Mouse (Mus musculus): ENCODE results near the gene Myh9.
A peak's percentile ranks its signal among the peaks of the same experiment; 100 is the strongest.
"Not testable (repeated sequence)": the region's sequence is repeated elsewhere in the genome, so short reads cannot be mapped to it uniquely, and the experiment has no call there.

Gene Myh9

DNA sequence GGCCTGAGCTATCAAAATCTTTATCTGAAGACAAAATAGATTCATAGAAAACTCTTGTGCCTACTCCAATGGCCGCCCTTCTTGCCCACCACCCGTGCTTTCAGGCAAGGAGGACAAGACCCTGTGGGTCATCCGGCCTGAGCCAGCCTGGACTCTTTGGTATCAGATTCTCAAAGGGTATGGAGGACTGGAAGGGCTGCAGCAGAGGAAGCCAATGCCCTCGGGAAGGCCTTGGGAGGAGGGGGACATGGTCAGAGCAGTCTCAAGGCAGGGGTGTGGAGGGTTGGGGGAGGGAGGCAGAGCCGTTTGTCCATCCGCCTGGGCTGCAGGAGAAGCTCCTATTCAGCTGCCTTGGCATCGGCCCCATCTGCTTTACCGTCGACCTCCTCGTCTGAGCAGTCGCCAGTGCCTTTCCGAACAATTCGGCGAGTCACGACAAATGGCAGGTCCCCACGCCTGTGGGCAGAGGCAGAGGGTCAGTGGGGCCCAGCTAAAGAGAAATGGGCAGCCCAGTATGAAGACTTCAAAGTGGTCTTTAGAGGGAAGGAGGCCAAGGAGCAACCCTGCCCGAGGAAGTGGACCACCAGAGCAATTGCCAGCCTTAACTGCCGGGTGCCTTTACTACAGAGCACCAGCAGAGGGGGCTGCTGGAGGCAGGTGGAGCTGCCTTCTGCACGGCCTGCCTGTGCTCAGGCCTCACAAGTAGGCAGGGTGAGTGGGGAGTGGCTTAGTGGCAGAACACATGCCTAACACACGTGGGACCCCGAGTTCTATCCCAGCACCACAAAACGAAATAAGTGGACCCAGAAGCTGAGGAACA, 80.2 kb downstream of the Myh9 start:
- peak; percentile 76 to 86 for DNase-seq (ENCODE audit: inconsistent age in 2 of 2, low spot score in 1 of 2)

DNA sequence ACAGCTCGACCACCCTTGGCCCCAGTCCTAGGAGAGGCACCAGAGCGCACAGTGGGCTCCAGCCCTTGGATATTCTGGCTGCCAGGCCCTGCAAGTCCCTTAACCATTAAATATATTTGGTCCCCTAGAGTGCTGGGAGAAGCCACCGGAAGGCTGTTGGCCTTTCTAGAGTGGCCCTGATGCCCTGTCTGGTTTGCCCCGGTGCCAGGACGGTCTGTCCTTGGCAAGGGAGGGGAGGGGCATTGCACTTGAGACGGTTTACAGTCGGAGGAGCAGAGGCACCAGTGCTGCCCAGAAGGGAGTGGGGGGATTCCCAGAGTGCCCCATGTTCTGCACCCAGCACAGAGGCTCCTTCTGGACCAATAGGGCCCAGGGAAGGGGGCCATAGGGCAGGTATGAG, 80.9 kb downstream of the Myh9 start:
- DNase-seq (ENCODE audit: inconsistent age in 2 of 2, low spot score in 1 of 2), result peak; percentile 81 to 92

- no peak for DNase-seq (ENCODE audit: inconsistent age in 2 of 2, low spot score in 1 of 2)
These were observed 81.9 kb downstream of the Myh9 start for GRCm38 (mm10) chr15:77760037-77760436.

DNA sequence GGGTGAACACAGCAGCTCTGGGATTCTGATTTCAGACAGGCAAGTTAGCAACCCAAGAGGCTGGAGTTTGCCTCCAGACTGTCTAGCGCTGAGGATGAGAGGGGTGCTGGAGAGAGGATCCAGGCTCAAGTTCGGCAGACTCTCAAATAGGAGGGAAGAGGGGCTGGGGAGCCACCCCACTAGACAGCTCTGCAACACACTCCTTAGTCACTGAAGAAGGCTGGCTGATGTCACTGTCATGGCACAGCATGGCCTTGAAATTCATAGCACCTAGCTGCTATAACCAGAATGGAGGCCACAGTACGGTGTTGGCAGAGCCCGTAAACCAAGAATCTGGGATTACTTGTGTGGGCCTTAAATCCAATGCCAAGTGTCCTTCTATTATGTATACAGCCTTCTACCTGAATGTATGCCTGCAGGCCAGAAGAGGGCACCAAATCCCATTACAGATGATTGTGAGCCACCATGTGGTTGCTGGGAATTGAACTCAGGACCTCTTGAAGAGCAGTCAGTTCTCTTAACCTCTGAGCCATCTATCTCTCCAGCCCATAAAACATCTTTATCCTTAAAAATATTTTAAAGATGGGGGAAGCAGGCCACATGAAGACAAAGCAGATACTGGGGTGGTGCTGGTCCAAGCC, 84.3 kb downstream of the Myh9 start:
- DNase-seq (ENCODE audit: inconsistent age in 2 of 2, low spot score in 1 of 2), result peak in 1 of 2 experiments; percentile 52

DNA sequence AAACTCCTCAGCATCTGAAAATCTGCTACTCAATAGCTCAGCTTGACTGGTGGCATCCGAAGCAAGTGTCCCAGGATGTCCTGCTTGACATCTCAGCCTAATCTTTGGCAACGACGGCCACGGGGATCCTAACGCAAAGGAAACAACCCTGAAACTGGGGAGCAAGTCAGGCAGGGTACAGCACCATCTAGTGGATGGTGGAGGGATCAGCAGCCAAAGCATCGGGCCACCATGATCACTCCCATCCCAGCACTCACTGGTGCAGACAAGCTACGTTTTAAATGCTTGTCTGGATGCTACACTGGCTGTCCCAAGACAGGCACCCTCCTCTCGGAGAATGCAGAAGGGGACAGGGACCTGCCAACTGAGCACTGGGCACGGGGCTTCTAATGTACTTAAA, 85.1 kb downstream of the Myh9 start, which contains the start of gene Apol8:
Gene Apol8 (minus strand): TSS at position 156 of the 400 bp plus-strand sequence.
- DNase-seq (ENCODE audit: inconsistent age in 2 of 2, low spot score in 1 of 2), result peak; percentile 70 to 87

- peak in 1 of 2 experiments; percentile 27 for DNase-seq (ENCODE audit: inconsistent age in 2 of 2, low spot score in 1 of 2)
These were observed 85.9 kb downstream of the Myh9 start for GRCm38 (mm10) chr15:77756081-77756480.

DNA sequence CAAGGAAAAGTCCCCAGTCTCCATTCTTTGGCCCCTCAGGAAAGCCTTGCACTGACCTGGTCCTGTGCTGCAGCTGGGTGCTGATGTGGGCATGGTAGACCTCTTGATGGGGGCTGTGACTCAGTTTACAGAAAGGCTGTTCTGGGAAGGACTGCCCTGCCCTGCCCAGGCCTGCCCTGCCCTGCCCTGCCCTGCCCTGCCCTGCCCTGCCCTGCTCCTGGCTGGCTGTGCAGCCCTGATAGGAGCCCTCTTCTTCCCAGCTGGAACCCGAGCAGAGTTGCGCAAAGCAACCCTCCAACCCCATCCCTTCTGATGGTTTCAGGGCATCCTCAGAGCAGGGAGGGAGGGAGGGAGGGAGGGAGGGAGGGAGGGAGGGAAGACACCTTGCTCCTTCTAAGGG, 86.8 kb downstream of the Myh9 start:
- DNase-seq (ENCODE audit: inconsistent age in 2 of 2, low spot score in 1 of 2), result no peak

DNA sequence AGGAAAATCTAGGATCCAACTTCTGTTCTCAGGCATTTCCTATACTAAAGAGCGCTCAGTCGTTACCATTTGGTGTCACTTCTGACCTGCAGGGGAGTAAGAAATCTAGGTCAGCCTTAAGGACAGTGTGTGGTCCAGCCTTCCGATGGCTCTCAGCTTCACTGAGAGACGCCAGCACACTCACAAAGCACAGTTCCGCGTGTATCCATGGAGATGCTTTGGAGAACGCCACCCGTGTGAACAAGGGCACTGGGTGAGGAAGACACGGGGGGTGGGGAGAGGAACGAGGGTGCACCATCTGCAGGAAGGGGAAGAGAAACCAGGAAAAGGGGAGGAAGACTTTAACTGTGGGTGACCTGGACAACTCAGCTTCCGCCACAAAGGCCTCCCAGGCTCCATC, 89.5 kb downstream of the Myh9 start:
- no peak for DNase-seq (ENCODE audit: inconsistent age in 2 of 2, low spot score in 1 of 2)

DNA sequence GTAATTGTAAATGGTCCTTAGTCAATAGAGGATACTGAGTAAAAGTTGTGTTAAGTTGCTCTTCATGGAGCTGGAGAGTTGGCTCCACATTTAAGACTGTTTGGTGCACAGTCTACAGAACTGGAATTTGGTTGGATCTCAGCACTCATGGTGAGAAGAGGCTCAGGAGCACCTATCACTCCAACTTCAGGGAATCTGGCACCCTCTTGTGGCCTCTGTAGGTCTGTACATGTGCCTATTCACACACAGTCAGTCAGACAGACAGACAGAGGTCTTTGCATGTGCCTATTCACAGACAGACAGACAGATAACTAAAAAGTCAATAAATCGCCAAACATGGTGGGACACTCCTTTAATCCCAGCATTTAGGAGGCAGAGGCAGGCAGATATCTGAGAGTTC, 91.5 kb downstream of the Myh9 start:
- peak; percentile 60 to 86 for DNase-seq (ENCODE audit: inconsistent age in 2 of 2, low spot score in 1 of 2)

GRCm38 (mm10) chr15:77749717-77750116, 92.3 kb downstream of the Myh9 start:
- no peak for DNase-seq (ENCODE audit: inconsistent age in 2 of 2, low spot score in 1 of 2)

DNA sequence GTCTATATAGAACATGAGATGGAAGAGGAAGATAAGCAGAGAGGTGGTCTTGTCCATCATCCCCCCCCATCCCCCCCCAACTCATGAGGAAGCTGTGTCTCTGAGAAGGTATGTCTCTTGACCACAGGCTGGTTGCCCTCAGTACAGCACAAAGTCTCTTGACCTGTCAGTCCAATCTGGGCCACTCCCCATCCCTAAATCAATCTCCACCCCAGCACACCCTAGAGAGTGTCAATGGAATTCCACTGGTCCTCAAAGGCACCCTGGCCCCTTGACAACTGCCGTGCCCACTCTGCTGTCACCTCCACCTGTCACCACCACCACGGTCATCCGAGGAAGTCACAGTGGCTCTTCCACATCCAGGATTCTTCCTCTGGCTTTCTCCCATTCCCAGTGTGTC, 93.6 kb downstream of the Myh9 start:
- no peak for DNase-seq (ENCODE audit: inconsistent age in 2 of 2, low spot score in 1 of 2)

DNA sequence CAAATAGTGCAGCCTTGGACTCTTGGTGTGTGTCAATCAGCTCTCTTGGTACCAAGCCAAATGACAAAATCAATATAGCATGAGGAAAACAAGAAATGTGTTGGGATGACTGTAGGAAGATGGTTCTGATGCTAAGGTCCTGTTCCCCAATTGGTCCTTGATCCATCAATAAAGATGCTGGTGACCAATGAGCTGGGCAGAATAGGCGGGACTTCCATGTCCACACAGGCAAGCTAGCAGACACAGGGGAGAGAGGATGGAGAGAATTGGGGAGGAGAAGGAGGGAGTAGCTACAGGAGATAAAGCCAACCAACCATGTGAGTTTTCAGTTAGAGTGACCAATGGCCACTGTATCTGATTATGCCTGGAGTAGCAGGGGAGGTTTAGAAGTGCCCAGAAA, 95.6 kb downstream of the Myh9 start:
- no peak for DNase-seq (ENCODE audit: inconsistent age in 2 of 2, low spot score in 1 of 2)

- no peak for DNase-seq (ENCODE audit: inconsistent age in 2 of 2, low spot score in 1 of 2)
These were observed 96.9 kb downstream of the Myh9 start for GRCm38 (mm10) chr15:77745081-77745480.

- no peak for DNase-seq (ENCODE audit: inconsistent age in 2 of 2, low spot score in 1 of 2)
These were observed 97.3 kb downstream of the Myh9 start for GRCm38 (mm10) chr15:77744632-77745031.

DNA sequence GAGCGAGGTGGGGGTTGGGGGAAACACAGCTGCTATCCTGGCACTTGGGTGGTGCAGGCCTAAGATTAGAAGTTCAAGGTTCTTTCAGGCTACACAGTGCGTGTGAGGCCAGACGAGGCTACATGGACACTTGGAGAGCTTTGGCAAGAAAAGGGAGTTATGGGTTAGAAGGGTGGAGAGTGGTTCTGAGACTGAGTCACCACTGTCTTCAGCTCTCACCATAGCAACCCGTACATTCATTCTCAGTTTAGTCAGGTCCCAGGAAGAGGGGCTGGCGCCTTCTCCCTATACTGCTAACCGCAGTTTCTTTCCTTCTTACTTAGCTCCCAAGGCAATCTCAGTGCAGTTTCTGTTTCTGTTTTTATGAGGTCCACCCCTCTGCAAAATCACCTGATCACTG, 100.4 kb downstream of the Myh9 start:
- DNase-seq (ENCODE audit: inconsistent age in 2 of 2, low spot score in 1 of 2), result not testable (repeated sequence)

- peak in 1 of 2 experiments; percentile 48 for DNase-seq (ENCODE audit: inconsistent age in 2 of 2, low spot score in 1 of 2)
These were observed 101.3 kb downstream of the Myh9 start for GRCm38 (mm10) chr15:77740511-77741297.

DNA sequence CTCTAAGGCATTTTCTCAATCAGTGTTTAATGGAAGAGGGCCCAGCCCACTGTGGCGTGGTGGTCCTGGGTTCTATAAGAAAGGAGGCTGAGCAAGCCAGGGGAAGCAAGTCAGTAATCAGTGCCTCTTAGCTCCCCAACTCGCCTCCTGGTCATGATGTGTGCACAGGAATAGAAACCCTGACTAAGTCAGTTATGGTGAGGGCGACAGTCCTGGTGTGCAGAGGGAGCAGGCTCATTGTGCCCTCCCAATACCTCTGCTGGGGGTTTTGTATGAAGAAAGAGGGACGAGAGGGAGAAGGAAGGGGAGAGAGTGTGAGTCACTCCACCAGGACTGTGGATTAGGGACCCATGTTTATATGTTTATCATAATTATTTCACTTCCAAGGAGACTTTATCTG, 108.1 kb downstream of the Myh9 start:
- not testable (repeated sequence) for DNase-seq (ENCODE audit: inconsistent age in 2 of 2, low spot score in 1 of 2)

DNA sequence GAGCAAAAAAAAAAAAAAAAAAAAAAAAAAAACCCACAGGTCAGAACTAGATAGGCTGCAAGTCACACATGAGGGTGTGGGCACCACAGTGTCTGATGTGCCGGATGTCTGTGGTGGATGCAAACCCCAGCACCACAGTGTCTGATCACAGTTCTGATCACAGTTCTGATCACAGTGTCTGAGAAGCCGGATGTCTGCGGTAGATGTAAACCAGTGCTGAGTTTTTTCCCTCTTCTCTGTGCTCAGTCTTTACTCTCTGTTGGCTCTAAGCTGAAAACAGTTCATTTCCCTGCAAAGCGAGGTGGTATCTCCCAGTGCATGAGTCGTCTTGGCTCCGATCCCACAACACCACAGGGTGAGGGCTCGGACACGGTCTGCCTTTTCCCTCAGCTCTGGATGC, 108.6 kb downstream of the Myh9 start:
- not testable (repeated sequence) for DNase-seq (ENCODE audit: inconsistent age in 2 of 2, low spot score in 1 of 2)

DNA sequence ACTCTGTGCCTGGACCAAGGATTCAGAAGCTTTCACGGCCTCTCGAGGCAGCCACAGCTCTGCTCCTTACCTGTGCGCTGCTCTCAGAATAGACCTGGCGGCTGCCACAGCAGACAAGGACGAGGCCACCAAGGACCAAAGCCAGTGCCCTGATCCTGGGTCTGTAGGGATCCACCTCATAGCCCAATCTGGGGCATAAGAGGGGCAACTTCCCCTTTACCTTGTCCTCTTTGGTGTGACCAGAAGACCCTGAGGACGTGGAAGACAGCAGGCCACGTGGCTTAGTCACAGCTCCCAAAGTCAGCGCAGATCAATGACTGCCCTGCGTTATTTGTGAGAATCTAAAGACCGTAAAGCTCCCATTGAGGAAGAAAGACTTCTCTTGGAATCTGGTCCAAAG, 109.1 kb downstream of the Myh9 start:
- DNase-seq (ENCODE audit: inconsistent age in 2 of 2, low spot score in 1 of 2), result not testable (repeated sequence)

GRCm38 (mm10) chr15:77731605-77732004, 110.4 kb downstream of the Myh9 start:
- DNase-seq (ENCODE audit: inconsistent age in 2 of 2, low spot score in 1 of 2), result no peak

DNA sequence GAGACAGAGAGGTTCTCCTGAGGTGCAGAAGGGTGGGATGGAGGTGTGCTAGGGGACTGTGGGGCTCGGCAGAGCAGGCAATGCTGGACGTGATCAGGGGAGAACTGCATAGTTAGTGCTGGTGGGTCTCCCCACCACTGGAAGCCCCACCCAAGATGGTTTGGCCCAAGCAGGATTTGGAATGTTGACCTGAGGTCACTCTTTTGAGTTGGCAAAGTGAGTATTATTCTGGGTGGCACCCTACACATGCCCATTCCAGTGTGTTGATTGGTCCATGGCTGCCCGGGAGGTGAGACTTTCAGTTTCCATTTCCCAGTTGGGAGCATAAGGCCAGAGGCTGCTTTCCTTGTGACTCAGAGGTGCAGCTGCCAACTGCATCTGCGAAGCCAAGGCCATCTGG, 113.2 kb downstream of the Myh9 start, which contains the start of gene Apol9b:
Gene Apol9b (plus strand): TSS at position 301 of the 400 bp plus-strand sequence.
- not testable (repeated sequence) for DNase-seq (ENCODE audit: inconsistent age in 2 of 2, low spot score in 1 of 2)
